Mouse (Mus musculus): ENCODE measurements around the gene Cbx8.

- TF ChIP-seq POLR2A (IDR thresholded peaks at IDR 0.05; ENCODE audit: borderline replicate concordance, low read depth, low read length) (no peak), CTCF (IDR thresholded peaks at IDR 0.05; ENCODE audit: low read depth, low read length) (no peak)
Observed at GRCm38 (mm10) chr11:119082638-119083599, 42.1 kb upstream of the Cbx8 start.

All from bone marrow macrophage, adult 2 months (primary cell).